Mouse (Mus musculus) gonadal fat pad, adult 2 months (tissue): ENCODE data around the gene Fat3. TPM values are rescaled to one million over a fixed set of nuclear protein-coding genes. Genes with fewer than 3 reads are reported as not detected.

Source experiments
- DNase-seq: peaks from one replicate; pipeline ENCODE4 v3.0.0-alpha.2; 2012; ENCODE audit warnings: low read depth
- polyA plus RNA-seq: library from polyadenylated mRNA; depleted of rRNA; stranded (reverse); fragments of >200 nt; gene quantifications from 2 replicates; pipeline ENCODE4 v1.2.3, GENCODE M21; 2012; rRNA removed

Gene Fat3
- 1.00 and 1.6 TPM in 2 replicates for polyA plus RNA-seq

DNA sequence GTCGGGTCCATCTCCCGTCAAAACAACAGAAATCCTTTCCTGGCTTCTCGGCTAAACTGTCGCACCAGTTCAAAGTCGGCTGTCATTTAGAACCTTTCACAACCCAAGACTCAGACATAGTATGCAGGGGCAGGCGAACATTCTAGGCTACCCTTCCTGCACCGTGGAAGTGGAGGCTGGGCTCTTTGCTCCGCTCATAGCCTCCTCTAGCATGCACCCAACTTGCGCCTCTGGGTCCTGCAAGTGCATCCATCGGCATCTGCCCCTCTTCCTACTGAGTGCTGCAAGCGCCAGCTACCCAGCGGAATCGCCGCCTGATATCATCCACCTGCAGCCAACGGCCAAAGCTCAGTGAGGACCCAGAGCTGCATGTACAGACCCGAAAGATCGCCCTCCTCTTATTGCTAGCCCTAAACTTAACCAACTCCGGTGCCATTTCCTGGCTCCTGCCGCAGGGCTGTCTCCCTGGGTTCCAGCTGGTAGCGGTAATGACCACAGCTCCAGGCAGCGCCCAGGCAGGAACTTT lies at the start of gene Fat3:
TSS of gene Fat3 (minus strand) at position 100 of the 526 bp plus-strand sequence.
- DNase-seq = no peak

DNA sequence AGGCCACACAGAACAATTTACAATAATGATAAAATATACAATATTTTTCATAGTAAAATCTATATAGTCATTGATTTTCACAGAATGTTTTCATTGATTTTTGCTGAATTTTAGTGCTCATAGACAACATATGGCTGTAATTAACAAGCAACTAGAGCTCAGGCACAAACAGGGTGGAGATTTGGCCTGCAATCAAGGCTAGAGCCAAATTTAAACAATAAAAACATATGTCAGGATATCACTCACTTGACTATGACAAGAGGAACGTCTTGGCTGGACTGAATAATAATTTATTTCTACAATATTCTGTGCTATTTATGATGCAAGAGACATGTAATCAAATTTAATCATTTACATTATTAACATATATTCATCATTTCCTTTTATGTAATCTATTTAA lies 31.8 kb upstream of the Fat3 start:
- no peak for DNase-seq

DNA sequence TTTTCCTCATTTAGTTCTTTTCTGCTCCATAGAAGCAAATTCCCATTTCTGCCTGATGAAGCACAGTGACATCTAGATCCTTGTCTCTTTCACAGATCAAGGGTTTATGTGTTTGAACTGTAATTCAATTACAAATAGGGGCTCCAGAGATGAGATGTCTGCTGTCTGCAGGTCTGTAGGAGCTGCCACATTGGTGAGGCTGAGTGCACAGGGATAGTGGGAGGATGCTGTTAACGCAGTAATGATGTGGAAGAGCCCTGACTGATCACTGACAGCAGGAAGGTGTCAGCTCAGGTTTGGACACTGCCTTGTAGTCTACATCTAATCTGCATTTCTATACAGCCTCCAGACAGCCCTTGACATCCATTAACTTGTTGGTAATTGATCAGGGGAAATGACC lies 16.5 kb upstream of the Fat3 start:
- no peak for DNase-seq

DNA sequence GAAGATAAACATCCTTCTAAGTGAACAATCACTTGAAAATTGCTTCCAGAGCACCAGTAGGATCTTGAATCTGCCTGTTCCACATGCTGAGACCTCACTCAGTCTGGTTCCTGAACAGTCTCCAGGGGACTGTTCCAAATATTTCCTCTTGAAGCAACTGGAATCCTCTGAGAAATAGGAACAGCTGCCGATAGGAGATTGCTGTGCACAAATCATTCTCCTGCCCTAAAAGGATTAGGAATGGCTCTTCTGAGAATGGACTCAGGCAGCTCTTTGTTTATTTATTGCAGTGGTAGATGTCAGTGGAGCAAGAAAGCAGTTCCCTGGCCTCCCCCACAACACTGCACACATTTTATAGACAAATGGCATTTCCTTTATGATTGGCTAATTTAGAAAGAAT lies 10.9 kb upstream of the Fat3 start:
- no peak for DNase-seq

DNA sequence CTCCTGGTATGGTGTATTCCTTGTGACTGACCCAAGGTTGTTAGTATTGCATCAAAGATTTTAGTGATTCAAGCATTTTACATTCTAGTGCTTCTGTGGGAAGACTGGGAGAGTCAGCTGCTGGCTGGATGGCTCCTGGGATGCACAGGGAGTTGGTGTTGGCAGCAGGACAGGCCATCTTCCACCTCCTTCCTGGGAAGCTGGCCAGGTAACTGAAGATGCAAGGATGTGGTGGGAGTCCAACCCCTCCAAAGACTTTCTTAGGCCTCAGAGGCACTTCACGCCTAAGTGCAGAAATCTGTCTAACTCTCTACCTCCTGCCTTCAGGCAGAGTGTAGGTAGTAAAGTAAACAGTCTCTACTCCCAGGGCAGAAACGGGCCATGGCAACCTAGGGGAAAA lies 2.7 kb upstream of the Fat3 start:
- DNase-seq = no peak

DNA sequence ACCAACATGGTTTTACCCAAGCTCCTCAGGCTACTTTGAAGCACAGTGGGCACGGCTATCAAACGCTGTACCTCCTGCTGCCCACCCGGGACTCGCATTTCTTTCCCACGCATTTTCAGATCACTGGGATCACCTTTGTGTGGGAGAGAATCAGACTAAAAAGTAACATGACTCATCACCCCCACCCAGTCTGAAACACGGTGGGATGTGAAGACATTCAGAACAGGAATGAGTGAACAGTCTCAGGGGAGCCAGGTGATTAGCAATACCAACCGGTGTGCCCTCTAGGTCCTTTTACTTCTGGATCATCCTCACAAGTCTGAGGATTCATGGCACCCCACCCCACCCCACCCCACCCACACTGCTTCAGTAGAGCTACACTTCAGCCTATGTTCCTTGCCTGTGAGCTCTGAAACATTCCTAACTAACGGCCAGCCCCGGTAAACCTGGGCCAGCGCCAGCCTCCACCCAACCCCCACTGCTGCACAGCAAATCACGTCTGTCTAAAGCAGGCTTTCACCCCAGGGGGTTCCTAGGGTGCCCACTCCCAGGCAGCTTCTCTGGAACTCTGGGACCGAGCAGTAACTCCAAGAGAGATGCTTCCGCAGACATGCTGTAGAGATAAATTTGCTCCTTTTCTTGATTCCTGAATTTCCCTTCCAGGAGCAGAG lies 1.7 kb upstream of the Fat3 start:
- no peak for DNase-seq

DNA sequence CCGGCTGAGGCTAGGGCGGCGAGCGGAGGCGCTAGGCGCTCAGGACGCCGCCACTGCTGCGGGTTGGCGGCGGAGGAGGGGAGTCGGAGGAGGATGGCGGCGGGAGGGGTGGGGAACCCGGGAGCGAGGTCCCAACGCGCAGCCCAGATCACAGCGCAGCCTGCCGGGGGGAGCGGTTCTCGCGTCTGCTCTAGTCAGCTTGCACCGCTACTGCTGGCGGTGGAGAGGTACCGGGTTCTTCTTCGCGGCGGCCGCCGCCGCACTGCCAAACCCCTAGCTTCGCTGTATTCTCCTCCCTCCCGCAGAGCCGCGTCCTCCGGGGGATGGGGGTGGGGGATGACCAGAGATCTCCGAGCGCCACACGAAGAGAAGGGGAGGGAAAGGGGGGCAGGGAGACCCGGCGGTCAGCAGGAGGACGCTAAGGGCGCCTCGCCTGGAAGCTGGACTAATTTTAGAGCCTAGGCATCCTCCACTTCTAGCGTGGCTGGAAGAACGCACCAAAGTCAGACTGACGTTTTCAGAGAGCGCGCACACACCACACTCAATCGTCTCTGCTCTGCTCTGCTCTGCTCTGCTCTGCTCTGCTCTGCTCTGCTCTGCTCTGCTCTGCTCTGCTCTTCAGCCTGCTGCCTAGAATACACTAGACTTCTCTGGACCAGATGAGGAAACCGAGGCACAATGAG lies 1.0 kb upstream of the Fat3 start:
- DNase-seq = no peak

DNA sequence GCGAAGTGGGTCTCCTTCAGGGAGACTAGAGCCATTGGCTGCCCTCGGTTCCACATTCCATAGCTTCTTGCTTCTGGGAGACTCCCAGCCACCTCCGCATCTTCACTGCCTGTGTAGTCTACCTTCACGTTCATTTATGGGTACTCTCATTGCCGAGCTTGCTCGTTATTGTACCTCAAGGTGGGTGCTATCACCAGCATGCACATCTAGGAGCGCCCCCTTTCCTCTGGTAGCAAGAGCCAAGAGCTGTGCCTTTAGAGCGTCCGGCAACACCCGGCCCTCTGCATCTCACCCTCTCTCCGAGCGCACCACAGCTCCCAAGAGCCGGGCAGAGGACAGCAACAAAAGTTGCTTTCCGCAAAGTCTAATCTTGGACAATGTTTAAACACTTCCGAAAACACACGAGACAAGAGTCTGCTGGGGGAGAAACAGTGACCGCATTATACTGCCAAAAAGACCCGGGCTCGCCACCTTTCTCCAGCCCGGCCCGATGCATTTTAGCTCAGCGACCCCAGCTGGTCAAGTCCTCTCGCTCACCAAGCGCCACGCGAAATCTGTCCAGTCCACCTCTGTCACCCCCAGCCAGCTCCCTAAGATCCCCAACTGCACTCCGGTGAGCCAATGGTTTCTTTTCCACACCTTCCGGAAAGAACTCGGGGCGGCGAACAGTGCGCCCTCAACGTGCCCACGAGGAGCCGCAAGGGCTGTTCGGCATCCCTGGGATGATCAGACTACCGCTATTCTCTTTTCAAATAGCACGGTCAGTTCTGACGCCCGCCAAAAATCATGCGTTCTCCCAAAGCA lies 501 bp downstream of the Fat3 start:
- no peak for DNase-seq

DNA sequence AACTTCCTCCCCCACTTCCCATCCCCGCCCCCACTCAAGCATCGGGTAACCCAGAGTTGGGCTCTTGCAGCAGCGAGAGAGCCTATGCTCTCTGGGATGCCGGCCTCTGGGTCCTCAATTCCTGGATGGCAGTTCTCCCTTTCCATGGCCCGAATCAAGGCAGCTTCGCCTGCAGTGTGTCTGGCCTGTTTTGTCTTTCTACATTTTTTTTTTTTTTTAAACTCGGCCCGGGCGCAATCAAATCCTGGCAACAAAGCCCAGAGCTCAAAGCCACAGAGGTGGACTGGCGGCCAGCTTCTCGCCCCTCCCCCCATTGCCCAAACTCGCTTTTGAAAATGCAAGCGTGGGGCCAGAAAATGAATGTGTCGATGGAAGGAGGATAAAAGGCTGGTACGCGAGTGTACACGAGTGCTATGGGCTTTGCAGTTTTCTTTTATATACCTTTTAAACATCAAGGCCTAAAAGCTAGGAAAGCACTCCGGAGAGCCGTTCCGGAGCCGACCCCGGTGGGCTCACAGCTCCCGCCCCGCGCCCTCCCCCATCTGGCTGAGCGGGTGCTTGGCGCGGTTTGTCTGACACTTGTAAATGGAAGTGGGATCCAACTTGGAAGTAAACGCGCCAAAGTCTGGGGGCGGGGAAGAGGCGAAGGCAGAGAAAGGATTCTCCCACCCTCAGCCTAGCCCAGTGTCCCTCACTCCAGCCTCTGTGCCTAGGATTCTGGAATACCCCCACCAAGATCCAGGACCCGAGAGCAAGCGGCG lies 1.3 kb downstream of the Fat3 start:
- DNase-seq = no peak

DNA sequence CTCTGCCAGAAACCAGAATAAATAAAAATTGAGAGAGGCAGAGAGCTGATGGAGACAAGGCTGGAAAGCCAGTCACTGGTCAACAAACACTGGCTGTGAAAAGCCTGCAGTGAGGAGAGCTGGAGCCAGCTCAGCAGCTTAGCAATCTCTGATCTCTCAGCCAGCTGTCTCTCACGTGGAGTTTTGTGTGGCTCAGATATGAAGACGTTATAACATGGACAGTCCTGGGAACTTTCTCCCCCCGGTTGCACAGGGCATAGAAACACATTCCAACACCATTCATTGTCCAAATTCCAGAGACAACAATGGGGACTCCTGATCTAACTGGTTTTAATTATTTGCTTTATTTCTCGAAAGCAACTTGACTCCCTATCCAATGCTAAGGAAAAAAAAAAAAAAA lies 2.2 kb downstream of the Fat3 start:
- DNase-seq = no peak

DNA sequence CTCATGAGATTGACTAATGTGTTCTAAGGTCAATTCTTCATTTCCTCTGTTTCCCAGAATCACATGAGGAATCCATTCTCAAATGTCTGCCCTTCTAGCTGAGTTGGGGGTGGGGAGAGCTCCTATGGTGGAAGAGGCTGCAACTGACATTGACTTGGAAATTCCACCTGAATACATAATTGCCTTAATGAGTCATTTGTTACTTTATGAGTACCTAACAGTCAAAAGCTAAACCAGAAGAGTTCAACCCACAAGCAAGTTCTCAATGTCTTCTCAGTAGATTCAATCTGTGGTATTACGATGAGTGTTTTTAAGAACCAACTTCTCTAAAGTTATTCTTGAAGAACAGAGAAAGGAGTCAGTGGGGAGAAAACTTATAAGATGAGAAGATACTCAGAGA lies 3.7 kb downstream of the Fat3 start:
- no peak for DNase-seq

DNA sequence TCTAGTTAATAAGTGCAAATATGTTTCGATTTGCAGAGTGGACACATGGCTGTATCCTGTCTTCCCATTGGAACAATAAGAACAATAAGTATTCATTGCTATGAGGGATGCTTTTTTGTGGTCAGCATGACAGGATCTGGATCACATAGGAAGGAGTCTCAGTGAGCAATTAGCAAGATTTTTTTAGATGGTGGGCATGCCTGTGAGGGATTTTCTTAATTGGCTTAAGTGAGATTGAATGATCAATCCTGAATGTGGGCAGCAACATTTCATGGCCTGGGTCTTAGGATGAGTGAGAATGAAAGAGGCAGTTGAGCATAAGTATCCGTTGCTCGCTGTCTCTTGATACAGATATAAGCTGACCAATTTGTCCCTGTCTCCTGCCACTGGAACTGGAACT lies 4.8 kb downstream of the Fat3 start:
- DNase-seq = no peak

DNA sequence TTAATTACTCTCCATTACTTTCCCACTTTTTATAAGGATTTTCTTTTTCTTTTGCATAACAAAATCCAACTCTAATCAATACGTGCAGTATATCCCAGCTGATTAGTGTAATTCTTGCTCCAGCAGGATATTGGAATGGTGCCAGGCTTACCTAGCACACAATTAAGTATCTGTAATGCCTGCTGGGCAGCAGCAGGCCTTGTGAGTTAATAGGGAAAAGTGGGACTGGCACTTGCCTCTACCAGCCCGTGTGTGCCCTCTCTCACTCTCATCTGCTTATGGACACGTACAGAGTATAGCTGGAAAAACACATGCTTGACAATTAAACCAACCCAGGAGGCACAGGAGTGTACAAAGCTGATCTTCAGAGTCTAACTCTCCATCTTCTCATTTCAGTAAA lies 11.4 kb downstream of the Fat3 start:
- no peak for DNase-seq

DNA sequence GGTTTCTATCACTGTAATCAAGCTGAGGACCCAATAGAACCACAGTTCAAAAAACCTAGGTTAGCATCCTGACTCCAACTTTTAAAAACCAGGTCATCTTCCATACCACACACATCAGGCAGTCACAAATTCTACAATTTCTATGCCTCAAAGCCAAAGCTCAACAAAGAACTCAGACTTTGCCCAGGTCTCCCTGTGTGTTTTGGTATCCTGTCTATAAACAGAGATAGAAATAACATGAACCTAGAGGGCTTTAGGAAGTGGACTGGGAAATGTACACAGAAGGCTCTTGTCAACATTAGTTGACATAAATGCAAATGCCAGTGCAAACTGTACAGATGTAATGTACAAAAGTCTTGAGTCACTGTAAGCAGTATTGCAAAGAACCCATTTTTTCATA lies 13.5 kb downstream of the Fat3 start:
- no peak for DNase-seq

DNA sequence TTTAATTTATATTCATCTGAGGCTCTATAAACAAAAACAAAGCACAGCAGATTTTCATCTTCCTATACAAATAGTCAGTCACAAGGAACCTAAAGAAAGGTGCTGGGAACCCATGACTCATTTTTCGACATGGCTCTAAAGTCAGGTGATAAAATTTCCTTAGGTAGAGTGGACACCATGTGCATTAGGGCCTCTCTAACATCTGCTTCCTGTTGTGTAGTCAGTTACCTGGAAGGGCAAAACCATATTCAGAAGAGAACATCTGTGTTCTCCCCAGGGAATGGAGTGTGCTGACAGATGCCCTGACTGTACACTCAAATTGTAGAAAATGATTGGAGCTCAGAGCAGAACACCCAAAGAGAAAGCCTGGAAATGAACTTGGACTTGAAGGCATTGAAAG lies 14.9 kb downstream of the Fat3 start:
- no peak for DNase-seq

DNA sequence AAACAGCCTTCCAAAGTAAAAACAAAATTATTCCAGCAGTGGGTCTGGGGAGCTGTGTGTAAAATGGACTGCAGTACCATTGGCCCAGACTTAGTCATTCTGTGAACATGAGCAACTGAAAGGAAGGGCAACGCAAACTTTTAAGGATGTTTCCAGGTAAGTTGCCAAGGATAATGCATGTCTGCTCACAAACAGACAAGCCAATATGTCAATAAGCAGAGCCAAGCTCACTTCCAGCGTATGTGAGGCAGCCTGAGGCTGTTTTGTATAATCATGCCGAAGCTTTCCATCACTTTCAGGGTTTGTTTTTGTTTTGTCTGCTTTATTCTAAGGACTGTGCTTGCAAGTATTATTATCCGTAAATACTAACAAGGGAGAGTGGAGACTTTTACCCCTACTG lies 15.9 kb downstream of the Fat3 start:
- no peak for DNase-seq

DNA sequence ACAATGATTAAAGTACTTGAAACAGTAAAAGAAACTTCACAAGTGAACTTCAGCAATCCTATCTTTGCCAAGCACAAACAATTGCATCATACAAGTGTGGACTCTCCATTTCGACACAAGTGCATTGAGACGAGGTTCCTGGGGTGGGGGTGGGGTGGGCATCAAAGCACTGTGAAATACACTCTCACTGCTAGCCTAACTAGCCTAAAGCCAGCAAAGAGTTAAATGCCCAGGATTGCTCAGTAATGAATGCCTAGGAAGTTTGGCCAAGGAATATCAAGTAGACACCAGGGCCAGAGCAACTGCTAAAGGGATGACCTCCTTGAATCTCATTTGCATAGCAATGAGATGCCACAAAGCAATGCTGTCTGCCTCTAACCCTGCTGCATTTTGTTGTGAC lies 16.3 kb downstream of the Fat3 start:
- DNase-seq = no peak

DNA sequence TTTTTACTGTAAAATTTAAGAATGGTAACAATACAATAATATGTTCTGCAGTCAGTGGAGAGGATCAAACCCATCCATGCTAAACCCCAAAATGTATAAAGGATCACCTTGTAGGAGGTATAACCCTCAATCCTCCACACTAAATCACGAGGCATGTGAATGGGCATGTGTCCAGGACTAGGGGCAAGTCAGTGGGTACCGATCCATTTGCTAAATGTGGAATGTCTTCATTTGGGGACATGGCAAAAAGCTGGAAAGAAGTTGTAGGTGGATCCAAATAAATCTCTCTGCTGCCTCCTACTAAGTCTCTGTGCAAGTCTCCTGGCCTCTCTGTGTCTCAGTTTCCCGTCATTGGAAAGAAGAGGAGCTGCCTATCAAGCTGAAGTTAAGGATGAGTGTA lies 39.6 kb downstream of the Fat3 start:
- DNase-seq = no peak

DNA sequence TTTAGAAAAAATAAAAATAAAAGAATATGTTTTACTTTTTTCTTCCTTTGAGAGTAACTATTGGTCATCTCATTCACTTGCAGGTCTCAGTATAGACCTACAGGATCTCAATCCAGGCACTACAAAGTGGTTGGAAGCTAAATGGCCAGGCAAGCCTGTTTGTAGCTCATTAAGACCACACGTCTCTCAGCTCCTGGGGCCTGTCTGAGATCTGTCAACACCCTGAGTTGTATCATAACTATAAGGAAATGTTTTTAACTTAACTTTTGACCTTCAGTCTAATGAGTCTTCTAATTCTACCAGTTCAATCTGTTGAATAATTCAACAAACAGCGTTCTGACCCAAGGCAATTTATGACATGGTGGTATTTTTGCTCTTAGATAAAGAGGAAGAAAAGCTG lies 40.5 kb downstream of the Fat3 start:
- DNase-seq = no peak

DNA sequence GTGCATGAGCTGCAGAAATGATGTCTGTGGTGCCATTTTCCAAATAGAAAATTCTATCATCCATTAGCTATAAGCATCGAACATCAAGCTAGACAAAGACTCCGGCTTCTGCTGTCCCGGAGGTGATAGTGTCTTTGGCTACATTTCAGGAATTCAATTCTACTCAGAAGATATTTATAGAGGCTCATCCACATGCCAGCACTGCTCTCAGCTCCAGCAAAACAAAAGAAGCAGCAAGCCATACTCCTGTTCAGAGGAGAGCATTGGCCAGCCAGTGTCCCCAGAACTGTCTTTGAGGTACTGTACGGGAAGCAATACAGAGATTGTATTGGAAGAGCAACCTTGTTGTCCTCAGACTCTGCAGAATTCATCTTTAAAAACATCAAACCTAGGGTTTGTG lies 59.2 kb downstream of the Fat3 start:
- no peak for DNase-seq

DNA sequence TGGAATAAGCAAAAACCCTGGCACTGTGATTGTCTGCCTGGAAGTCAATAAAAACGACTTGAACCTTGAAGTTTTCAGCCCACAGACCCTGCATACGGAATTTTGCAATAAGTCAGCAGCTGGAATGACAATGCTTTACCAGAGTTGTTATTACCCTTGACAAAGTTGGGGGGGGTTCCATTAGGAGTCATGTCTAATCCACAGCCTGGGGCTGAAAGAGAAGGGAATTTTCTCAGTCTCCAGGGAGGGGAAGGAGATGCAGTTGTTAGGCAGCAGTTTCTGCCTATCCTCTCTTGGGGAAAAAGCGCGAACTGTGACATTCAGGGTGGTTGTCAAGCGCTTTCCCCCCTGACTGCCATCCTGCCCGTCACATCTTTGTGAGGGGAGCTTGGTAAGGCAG lies 60.4 kb downstream of the Fat3 start:
- no peak for DNase-seq

DNA sequence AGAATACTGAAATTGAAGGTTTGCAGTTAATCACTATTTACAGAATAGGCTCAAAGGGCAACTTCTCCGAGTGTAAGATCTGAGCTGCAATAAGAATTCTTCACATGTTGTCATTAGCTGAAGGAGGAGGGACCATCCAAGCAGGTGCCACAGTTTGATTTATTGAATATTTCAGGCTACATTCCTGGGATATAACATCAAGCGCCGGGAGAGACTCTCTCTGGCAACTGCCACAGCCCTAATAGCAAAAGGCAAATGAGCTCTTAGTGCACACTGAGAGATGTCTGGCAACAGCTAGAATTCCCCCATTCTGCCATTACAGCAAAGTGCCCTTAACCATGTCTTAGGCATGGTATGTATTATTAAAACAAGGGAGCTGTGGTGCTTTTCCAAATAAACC lies 61.1 kb downstream of the Fat3 start:
- no peak for DNase-seq
